Mouse (Mus musculus): ENCODE results near the gene Tor2a. TPM values are rescaled to one million over a fixed set of nuclear protein-coding genes. Genes with fewer than 3 reads are reported as not detected.
A peak's percentile ranks its signal among the peaks of the same experiment; 100 is the strongest.

Gene Tor2a
- total RNA-seq, 4 experiments from 2014 or later: 7.8 to 10.1 (median 8.2) TPM

GRCm38 (mm10) chr2:32729547-32729946 is 27.5 kb upstream of the Tor2a start:
- no peak for DNase-seq (ENCODE audit: low spot score)

DNA sequence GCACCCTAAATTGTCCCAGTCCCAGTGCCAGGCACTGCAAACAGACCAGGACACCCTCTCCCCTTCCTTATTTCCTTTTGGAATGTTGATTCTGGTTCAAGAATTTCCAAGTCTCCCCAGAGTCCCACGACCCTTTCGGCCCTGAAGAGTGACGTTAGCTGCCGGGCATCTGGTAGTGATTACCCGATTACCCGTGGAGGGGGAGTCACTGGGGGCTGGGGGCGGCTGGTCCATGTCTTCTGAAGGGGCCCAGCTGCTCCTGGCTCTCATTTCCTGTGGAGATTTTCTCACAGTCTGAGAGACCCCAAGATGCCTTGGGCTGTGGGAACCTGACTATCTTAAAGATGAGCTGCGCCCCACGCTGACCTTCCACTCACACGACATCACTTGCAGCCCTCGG is 26.2 kb upstream of the Tor2a start:
- no peak for DNase-seq (ENCODE audit: low spot score)

DNA sequence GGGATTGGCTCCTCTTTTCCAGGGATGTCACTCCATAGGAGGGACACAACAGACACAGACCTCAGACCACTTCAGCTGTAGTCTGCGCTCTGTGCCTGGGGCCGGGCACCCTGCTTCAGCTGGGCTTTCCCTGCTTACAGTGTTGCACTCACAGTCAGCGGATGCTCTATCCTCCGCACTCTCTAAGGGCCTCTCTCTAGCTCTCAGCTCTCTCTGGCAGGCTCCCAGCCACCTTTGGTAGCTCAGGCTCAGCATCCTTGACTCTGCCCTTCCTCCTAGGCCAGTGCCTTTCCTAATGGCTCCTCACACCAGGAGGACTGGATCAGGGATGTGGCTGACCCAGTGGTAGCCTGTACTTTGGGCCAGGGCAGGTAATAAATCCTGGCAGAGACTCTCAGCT is 25.1 kb upstream of the Tor2a start:
- no peak for DNase-seq (ENCODE audit: low spot score)

DNA sequence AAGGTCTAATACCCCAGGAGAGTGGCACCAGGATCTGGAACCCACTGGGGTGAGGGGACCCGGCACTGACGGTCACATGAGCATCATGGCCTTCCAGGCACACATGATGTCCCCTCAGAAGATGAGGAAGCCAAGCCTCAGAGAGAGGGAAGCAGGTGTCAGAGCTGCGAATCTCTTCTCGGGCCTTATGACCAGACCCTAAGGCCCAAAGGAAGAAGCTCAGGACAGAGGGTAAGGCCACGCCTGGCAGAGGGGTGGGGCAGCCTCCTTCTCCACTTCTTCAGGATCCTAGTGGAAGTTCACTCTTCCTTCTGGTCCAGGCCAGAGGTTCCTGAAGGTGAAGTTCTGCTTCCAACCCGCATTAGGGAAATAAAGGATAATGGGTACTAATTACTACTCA is 24.3 kb upstream of the Tor2a start:
- peak; percentile 53 for DNase-seq (ENCODE audit: low spot score)

- DNase-seq (ENCODE audit: low spot score): no peak
These were observed 22.6 kb upstream of the Tor2a start for GRCm38 (mm10) chr2:32734480-32734879.

- peak; percentile 90 for DNase-seq (ENCODE audit: low spot score)
These were observed 22.1 kb upstream of the Tor2a start for GRCm38 (mm10) chr2:32734933-32735332.

- no peak for DNase-seq (ENCODE audit: low spot score)
These were observed 20.7 kb upstream of the Tor2a start for GRCm38 (mm10) chr2:32736306-32736829.

DNA sequence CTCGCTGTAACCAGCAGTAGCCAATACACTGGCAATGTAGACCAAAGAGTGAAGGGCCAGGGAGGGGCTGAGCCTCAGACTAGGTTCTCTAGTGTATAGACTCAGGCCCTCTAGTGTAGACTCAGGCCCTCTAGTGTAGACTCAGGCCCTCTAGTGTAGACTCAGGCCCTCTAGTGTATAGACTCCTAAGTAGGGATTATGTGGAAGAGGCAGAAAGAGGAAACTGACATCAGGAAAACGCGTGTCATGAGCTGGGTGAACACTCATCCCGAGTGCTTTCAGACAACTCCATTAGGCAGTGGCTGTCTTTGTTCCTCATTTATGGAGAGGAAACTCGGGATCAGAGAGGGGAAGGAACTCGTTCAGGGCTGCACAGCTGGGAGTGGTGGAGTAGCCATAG is 20.0 kb upstream of the Tor2a start:
- DNase-seq (ENCODE audit: low spot score): no peak

DNA sequence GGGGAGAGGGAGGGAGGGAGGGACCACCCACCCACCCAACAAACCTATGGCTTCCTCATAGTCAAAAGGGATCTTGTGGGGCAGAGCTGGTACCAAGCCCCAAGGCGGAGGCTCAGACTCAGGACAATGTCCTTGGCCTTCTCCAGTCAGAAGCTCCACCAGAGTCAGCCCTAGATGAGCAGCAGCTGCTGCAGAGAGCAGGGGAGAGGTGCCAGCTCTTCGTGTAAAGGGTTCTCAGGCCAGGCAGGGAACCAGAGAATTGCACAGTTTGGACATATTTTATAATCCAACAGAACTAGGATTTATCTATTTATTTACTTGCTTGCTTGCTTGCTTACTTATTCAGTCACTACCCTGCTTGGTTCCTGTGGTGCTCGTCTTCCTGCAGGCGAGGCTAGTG is 17.7 kb upstream of the Tor2a start:
- no peak for DNase-seq (ENCODE audit: low spot score)

DNA sequence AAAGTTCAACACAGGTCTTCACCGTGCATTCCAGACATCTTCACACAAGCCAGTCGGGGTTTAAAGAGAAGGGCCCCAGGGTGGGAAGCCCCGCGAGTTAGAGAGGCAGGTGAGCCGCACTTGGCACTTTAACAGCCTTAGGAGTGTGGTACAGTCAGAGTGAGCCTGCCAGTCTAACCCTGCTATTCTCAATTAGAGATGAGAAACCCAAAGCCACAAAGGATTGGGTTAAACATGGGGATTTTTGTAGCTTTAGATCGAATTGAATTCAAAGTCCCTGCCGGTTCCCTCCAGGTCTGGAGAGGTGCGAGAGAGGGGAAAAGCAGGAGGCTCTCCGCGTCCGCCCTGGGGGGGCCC is 16.1 kb upstream of the Tor2a start, which contains the start of gene 6330409D20Rik:
6330409D20Rik (minus strand) TSS at position 101 of the 357 bp plus-strand sequence.
- DNase-seq (ENCODE audit: low spot score): no peak

- DNase-seq (ENCODE audit: low spot score): no peak
These were observed 15.5 kb upstream of the Tor2a start for GRCm38 (mm10) chr2:32741273-32742172.

DNA sequence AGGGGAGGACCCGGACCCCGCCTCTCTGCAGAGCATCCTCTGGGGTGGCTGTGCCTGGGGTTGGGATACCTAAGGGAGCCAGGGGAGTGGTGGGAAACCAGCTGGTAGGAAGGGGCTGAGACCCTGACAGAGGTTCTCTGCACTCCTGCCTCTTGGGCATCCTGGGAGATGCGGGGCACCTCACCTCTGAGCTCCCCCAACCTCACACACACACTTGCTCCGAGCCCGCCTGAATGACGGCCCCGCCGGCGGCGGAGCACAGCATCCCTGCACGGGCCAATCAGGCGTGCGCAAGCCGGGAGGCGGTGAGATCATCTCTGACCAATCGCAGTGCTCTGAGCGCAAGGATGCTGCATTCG is 14.9 kb upstream of the Tor2a start:
- DNase-seq (ENCODE audit: low spot score): no peak

DNA sequence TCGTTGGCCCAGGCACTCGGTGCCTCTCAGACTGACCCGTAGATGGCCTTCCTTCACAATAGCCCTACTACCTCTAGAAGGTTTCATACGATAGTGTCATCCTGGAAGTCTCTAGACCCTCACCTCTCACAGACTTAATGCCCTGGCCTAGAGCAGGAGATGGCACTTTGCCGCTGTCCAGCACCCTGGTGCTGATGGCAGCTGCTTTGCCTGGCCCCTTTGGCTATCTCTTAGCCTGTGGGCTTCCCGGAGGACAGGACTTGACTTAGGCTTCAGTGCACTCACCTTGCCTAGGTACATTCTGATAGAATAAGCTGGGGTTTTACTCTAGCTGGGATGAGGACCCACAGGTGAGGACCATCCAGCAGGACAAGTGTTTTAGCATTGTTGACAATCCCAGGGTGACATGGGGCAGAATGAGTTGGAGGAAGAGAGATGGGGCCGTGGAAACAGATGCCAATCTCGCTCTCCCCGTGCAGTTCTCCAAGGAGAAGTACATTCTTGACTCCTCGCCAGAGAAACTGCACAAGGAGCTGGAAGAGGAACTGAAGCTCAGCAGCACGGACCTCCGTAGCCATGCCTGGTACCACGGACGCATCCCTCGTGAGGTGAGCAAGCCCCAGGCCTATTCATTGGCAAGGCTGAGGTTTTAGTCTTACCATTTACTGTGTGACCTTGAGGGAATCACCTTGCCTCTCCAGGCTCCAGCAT is 12.6 kb upstream of the Tor2a start:
- no peak for DNase-seq (ENCODE audit: low spot score)

DNA sequence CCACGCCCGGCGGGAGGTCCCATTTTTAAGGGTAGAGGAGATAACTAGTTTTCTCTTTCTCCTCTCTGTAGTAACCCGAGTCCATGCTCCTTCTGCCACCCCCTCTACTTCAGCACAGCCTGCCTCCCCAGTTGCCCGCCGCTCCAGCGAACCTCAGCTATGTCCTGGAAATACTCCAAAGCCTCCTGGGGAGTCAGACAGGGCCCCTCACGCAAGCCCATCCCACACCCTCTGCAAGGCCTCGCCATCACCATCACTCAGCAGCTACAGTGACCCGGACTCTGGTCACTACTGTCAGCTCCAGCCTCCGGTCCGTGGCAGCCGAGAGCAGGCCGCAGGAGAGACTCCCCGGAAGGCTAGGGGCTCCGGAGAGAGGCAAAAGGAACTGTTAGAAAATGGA is 8.0 kb upstream of the Tor2a start:
- DNase-seq (ENCODE audit: low spot score): no peak

GRCm38 (mm10) chr2:32750199-32750598 is 6.8 kb upstream of the Tor2a start:
- DNase-seq (ENCODE audit: low spot score): no peak

- no peak for DNase-seq (ENCODE audit: low spot score)
These were observed 6.0 kb upstream of the Tor2a start for GRCm38 (mm10) chr2:32750887-32751664.

DNA sequence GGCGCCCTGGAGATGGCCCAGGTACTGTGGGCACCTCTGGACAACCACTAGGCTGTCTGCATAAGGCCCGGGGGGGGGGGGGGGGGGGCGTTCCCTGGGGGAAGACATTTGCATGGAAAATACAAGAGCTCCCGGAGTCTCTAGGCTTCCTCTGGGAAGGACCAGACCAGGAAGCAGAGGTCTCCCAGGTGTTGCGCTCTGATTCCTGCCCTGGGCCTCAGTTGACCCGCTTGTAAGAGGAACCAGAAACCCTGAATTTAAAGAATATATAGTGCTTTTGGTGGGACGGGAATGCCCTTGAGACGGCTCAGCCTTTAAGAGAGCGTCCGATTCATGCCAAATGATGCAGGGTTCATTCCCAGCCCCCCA is 5.4 kb upstream of the Tor2a start:
- no peak for DNase-seq (ENCODE audit: low spot score)

GRCm38 (mm10) chr2:32752181-32752580 is 4.9 kb upstream of the Tor2a start:
- no peak for DNase-seq (ENCODE audit: low spot score)

DNA sequence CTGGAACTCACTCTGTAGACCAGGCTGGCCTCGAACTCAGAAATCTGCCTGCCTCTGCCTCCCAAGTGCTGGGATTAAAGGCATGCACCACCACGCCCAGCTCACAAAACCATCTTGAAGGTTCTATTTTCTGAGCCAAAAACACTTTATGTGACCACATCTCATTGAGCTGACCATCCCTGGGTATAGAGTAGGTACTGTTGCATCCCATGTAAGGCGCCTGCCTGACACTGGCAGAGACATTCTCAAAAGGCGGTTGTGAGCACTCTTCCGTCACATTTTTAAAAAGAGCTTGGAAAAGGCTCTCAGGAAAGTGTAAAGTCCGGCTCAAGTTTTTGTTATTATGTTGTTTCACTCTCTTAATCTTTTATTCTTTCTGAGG is 369 bp upstream of the Tor2a start:
- no peak for DNase-seq (ENCODE audit: low spot score)

GRCm38 (mm10) chr2:32758503-32758902 is 1.5 kb downstream of the Tor2a start:
- no peak for DNase-seq (ENCODE audit: low spot score)

- no peak for DNase-seq (ENCODE audit: low spot score)
These were observed 2.0 kb downstream of the Tor2a start for GRCm38 (mm10) chr2:32759001-32759400.

GRCm38 (mm10) chr2:32761361-32761760 is 4.3 kb downstream of the Tor2a start:
- DNase-seq (ENCODE audit: low spot score): no peak
